Mouse (Mus musculus): ENCODE data around the gene Tbkbp1. TPM values are rescaled to one million over a fixed set of nuclear protein-coding genes. Genes with fewer than 3 reads are reported as not detected.

Gene Tbkbp1
- polyA plus RNA-seq, 1 experiment = 62.2 TPM

- DNase-seq (ENCODE audit: extremely low spot score in 1 of 2, low spot score in 1 of 2) = no peak
These were observed 9.0 kb upstream of the Tbkbp1 start for GRCm38 (mm10) chr11:97160341-97160740.

GRCm38 (mm10) chr11:97156999-97157398 is 5.7 kb upstream of the Tbkbp1 start:
- DNase-seq (ENCODE audit: extremely low spot score in 1 of 2, low spot score in 1 of 2) = no peak

- DNase-seq (ENCODE audit: extremely low spot score in 1 of 2, low spot score in 1 of 2) = no peak
These were observed 1.5 kb upstream of the Tbkbp1 start for GRCm38 (mm10) chr11:97152662-97153287.

- no peak for DNase-seq (ENCODE audit: extremely low spot score in 1 of 2, low spot score in 1 of 2)
These were observed 730 bp upstream of the Tbkbp1 start for GRCm38 (mm10) chr11:97152023-97152426.

GRCm38 (mm10) chr11:97150411-97151330 is 624 bp downstream of the Tbkbp1 start:
- peak; percentile 41 to 56 for DNase-seq (ENCODE audit: extremely low spot score in 1 of 2, low spot score in 1 of 2)

GRCm38 (mm10) chr11:97149995-97150410 is 1.3 kb downstream of the Tbkbp1 start:
- DNase-seq (ENCODE audit: extremely low spot score in 1 of 2, low spot score in 1 of 2) = peak; percentile 45 to 47

- no peak for DNase-seq (ENCODE audit: extremely low spot score in 1 of 2, low spot score in 1 of 2)
These were observed 2.3 kb downstream of the Tbkbp1 start for GRCm38 (mm10) chr11:97149026-97149425.

GRCm38 (mm10) chr11:97148591-97148990 is 2.7 kb downstream of the Tbkbp1 start:
- DNase-seq (ENCODE audit: extremely low spot score in 1 of 2, low spot score in 1 of 2) = no peak

GRCm38 (mm10) chr11:97147333-97147732 is 4.0 kb downstream of the Tbkbp1 start:
- DNase-seq (ENCODE audit: extremely low spot score in 1 of 2, low spot score in 1 of 2) = no peak

GRCm38 (mm10) chr11:97146724-97147123 is 4.6 kb downstream of the Tbkbp1 start:
- peak; percentile 56 to 92 for DNase-seq (ENCODE audit: extremely low spot score in 1 of 2, low spot score in 1 of 2)

- DNase-seq (ENCODE audit: extremely low spot score in 1 of 2, low spot score in 1 of 2) = no peak
These were observed 5.3 kb downstream of the Tbkbp1 start for GRCm38 (mm10) chr11:97145951-97146350.

GRCm38 (mm10) chr11:97145320-97145719 is 6.0 kb downstream of the Tbkbp1 start:
- DNase-seq (ENCODE audit: extremely low spot score in 1 of 2, low spot score in 1 of 2) = no peak

- DNase-seq (ENCODE audit: extremely low spot score in 1 of 2, low spot score in 1 of 2) = no peak
These were observed 7.9 kb downstream of the Tbkbp1 start for GRCm38 (mm10) chr11:97143196-97143900.

- DNase-seq (ENCODE audit: extremely low spot score in 1 of 2, low spot score in 1 of 2) = no peak
These were observed 9.1 kb downstream of the Tbkbp1 start for GRCm38 (mm10) chr11:97142159-97142608.

GRCm38 (mm10) chr11:97140811-97141210 is 10.5 kb downstream of the Tbkbp1 start:
- no peak for DNase-seq (ENCODE audit: extremely low spot score in 1 of 2, low spot score in 1 of 2)

- no peak for DNase-seq (ENCODE audit: extremely low spot score in 1 of 2, low spot score in 1 of 2)
These were observed 12.0 kb downstream of the Tbkbp1 start for GRCm38 (mm10) chr11:97139256-97139655.

GRCm38 (mm10) chr11:97138554-97139226 is 12.6 kb downstream of the Tbkbp1 start:
- peak in 1 of 2 experiments; percentile 45 for DNase-seq (ENCODE audit: extremely low spot score in 1 of 2, low spot score in 1 of 2)

- DNase-seq (ENCODE audit: extremely low spot score in 1 of 2, low spot score in 1 of 2) = no peak
These were observed 18.0 kb downstream of the Tbkbp1 start for GRCm38 (mm10) chr11:97133270-97133669.

GRCm38 (mm10) chr11:97132185-97132584 is 19.1 kb downstream of the Tbkbp1 start:
- DNase-seq (ENCODE audit: extremely low spot score in 1 of 2, low spot score in 1 of 2) = no peak

- no peak for DNase-seq (ENCODE audit: extremely low spot score in 1 of 2, low spot score in 1 of 2)
These were observed 19.6 kb downstream of the Tbkbp1 start for GRCm38 (mm10) chr11:97131683-97132082.
